Mouse (Mus musculus): ENCODE results near the gene Bahcc1. TPM values are rescaled to one million over a fixed set of nuclear protein-coding genes. Genes with fewer than 3 reads are reported as not detected.

Bahcc1 gene
- polyA plus RNA-seq, 1 experiment: 12.4 TPM

DNA sequence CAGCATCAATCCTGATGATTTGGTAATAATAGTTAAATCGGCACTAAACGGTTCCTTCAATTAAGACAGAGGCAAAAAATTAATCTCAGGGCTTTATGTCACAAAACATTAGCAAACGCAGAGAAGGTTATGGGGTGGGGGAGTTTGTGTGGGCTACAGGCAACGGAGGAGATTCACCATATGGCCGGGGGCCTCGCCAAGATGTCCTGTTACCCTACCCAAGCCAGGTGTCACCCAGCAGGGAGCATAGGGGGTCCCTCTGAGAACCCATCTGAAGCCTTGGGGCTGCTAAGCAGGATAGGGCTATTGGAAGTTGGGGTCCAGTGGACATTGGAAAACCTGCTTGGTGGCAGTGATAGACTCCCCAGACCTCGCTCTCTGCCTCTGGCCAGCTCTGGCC is 48.0 kb downstream of the Bahcc1 start:
- no peak for DNase-seq
- TF ChIP-seq CTCF (IDR thresholded peaks at IDR 0.05; ENCODE audit: insufficient read depth, low read length) (no peak), POLR2A (IDR thresholded peaks at IDR 0.05; ENCODE audit: borderline replicate concordance, extremely low read depth, low read depth, low read length) (no peak)
- no peak overlapping the region for H3K4me3 ChIP-seq (replicated peaks; ENCODE audit: extremely low read depth, low read depth, low read length)

DNA sequence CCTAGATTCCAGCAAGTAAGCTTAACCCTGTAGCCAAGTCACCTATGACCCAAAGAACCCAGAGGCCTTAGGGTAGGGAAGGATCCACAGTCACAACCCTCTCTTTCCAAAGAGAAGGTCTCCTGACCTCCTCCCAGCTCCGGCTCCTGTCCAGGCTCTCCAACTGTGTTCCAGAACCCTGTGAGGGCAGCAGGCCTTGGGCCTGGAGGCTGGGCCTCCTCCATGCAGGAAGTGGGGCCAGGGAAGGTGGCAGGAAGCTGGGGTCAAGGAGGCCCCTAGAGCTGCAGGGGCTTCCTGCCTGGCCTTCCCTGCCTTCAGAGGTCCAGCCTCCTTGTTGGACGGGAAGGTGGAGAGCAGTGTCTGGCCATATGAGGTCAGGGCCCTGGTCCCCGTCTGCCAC is 48.5 kb downstream of the Bahcc1 start:
- H3K4me3 ChIP-seq (replicated peaks; ENCODE audit: extremely low read depth, low read depth, low read length): no peak overlapping the region
- DNase-seq: no peak
- peaks cover 3% of the 10 kb centered on the region; the same call in 1 of the 2 replicates for H3K4me1 ChIP-seq (ENCODE audit: control insufficient read depth, insufficient read depth, low read length)
- 43% methylated on average over 3 of the region's 3 CpGs for WGBS
- TF ChIP-seq POLR2A (IDR thresholded peaks at IDR 0.05; ENCODE audit: borderline replicate concordance, extremely low read depth, low read depth, low read length): no peak
- no peak for TF ChIP-seq CTCF (IDR thresholded peaks at IDR 0.05; ENCODE audit: insufficient read depth, low read length)

More for the DNA sequence above, 48.0 kb downstream of the Bahcc1 start:
- 91% methylated on average over 7 of the region's 7 CpGs for WGBS
- peaks cover 3% of the 10 kb centered on the region; the same call in 1 of the 2 replicates for H3K4me1 ChIP-seq (ENCODE audit: control insufficient read depth, insufficient read depth, low read length)

DNA sequence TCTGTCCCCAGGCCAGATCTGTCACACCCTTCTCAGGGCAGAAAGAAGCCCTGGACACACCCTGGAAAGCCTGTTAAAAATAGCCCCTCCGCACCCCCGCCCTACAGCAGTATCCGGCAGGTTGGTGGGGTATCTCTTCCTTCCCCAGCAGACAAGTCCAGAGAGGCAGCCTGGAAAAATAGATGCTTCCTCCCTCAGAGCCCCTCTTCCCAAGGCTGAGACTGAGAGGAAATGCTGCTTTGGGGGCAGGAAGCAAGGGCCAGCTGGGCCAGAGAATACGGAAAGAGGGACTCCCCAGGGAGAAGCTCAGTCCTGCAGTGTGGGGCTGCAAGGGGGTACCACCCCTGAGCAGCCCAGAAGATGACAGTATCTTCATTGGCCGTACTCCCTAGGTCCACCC is 50.8 kb downstream of the Bahcc1 start:
- TF ChIP-seq CTCF (IDR thresholded peaks at IDR 0.05; ENCODE audit: insufficient read depth, low read length) (no peak), POLR2A (IDR thresholded peaks at IDR 0.05; ENCODE audit: borderline replicate concordance, extremely low read depth, low read depth, low read length) (no peak)
- WGBS: 67% methylated on average over 5 of the region's 5 CpGs
- H3K4me3 ChIP-seq (replicated peaks; ENCODE audit: extremely low read depth, low read depth, low read length): no peak overlapping the region
- no peak for DNase-seq
- peaks cover 3% of the 10 kb centered on the region; the same call in 1 of the 2 replicates for H3K4me1 ChIP-seq (ENCODE audit: control insufficient read depth, insufficient read depth, low read length)

DNA sequence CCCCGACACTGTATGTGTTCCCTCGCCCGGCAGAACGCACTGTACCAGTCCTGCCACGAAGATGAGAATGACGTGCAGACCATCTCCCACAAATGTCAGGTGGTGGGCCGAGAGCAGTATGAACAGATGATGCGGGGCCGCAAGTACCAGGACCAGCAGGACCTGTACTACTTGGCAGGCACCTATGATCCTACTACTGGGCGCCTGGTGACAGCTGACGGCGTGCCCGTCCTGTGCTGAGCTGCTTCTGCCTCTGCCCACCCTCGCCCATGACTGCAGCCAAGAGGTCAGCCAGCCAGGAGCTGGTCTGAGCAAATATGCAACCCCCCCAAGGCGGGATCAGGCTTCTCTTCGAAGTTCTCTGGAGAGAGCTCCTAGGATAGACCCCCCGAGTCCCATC is 56.9 kb downstream of the Bahcc1 start:
- TF ChIP-seq CTCF (IDR thresholded peaks at IDR 0.05; ENCODE audit: insufficient read depth, low read length): no peak
- TF ChIP-seq POLR2A (IDR thresholded peaks at IDR 0.05; ENCODE audit: borderline replicate concordance, extremely low read depth, low read depth, low read length): no peak
- H3K4me3 ChIP-seq (replicated peaks; ENCODE audit: extremely low read depth, low read depth, low read length): no peak overlapping the region
- no peaks in the 10 kb centered on the region; the same call in 1 of the 2 replicates for H3K4me1 ChIP-seq (ENCODE audit: control insufficient read depth, insufficient read depth, low read length)
- WGBS: 93% methylated on average over 17 of the region's 17 CpGs
- no peak for DNase-seq

DNA sequence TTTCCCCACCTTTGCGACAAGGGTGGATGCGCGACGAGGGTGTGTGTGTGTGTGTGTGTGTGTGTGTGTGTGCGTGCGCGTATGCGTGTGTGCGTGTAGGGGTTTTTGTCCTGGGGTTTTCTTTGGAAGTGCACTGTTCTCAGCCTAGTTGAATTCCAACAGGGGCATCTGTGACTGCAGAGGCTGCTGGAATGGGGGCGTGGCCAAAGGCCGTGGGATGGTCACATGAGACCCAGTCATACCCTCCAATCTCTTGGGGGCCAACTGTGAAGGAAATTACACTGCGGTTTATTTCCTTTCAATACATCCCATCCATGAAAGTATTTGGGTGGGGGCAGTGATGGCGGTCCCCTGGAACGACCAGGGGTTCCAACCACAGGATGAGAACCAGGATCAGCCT is 57.5 kb downstream of the Bahcc1 start:
- DNase-seq: no peak
- Histone ChIP-seq H3K4me1 (ENCODE audit: control insufficient read depth, insufficient read depth, low read length) (no peaks in the 10 kb centered on the region; the same call in 1 of the 2 replicates), H3K4me3 (replicated peaks; ENCODE audit: extremely low read depth, low read depth, low read length) (no peak overlapping the region)
- WGBS: 90% methylated on average over 14 of the region's 14 CpGs
- no peak for TF ChIP-seq CTCF (IDR thresholded peaks at IDR 0.05; ENCODE audit: insufficient read depth, low read length)
- TF ChIP-seq POLR2A (IDR thresholded peaks at IDR 0.05; ENCODE audit: borderline replicate concordance, extremely low read depth, low read depth, low read length): no peak

DNA sequence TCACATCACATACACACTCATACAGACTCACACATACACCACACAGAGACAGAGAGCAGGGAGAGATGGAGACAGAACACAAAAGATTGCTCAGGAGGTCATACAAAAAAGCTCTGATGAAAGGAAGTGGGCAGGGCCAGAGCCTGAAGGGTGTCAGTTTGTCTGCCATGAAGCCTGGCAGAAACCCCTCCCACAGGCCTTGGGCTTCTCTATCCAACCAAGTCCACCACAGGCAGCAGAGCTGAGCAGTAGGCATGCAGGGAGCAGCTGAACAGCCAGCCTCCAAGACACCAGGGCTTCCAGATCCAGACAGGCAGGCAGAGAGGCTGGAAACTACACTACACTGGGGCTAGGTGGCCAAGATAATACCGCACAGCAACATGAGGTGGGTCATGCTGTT is 61.0 kb downstream of the Bahcc1 start:
- Histone ChIP-seq H3K4me1 (ENCODE audit: control insufficient read depth, insufficient read depth, low read length) (no peaks in the 10 kb centered on the region; the same call in 1 of the 2 replicates), H3K4me3 (replicated peaks; ENCODE audit: extremely low read depth, low read depth, low read length) (no peak overlapping the region)
- no peak for DNase-seq
- 90% methylated on average over 1 of the region's 1 CpGs for WGBS
- TF ChIP-seq CTCF (IDR thresholded peaks at IDR 0.05; ENCODE audit: insufficient read depth, low read length) (no peak), POLR2A (IDR thresholded peaks at IDR 0.05; ENCODE audit: borderline replicate concordance, extremely low read depth, low read depth, low read length) (no peak)

DNA sequence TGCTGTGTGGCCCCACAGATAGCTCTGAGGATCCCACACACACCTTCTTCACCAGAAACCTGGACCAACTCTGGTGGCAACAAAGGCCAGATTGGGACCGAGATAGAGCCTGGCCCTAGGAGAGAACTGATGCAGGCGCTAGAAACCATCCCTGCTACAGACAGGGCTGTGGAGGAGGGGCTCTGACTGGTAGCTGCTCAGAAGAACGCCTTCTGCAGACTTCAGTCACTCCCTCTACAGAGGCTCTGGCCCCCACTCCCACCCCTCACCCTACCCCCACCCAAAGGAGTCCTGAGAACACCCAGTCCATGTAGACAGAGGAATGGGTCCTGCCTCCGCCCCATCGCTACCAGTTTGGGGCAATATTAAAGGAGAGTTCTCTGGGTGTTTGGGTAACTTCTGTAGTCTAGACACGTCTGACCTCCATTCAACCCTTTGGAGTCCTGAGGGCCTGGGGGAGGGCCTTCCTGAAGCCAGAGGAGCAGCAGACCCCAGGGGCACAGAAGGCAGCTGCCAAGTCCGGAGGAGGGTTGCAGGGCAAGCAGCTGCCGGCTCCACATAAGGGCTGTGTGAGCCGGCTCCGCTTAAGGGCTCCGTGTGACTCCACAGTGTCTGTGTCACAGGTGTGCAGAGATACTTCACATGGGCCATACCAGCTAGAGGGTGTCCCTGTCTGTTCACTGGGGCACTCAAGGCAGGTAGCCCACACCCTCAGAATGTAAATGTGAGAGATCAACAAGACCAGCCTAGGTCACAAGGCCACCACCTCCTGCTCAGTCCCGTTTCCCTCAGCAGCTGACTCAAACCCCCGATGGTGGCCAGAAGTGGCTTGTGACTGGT is 63.8 kb downstream of the Bahcc1 start:
- TF ChIP-seq POLR2A (IDR thresholded peaks at IDR 0.05; ENCODE audit: borderline replicate concordance, extremely low read depth, low read depth, low read length): no peak
- WGBS: 54% methylated on average over 13 of the region's 13 CpGs
- Histone ChIP-seq H3K4me1 (ENCODE audit: control insufficient read depth, insufficient read depth, low read length) (no peaks in the 10 kb centered on the region; the same call in 1 of the 2 replicates), H3K4me3 (replicated peaks; ENCODE audit: extremely low read depth, low read depth, low read length) (no peak overlapping the region)
- no peak for DNase-seq

DNA sequence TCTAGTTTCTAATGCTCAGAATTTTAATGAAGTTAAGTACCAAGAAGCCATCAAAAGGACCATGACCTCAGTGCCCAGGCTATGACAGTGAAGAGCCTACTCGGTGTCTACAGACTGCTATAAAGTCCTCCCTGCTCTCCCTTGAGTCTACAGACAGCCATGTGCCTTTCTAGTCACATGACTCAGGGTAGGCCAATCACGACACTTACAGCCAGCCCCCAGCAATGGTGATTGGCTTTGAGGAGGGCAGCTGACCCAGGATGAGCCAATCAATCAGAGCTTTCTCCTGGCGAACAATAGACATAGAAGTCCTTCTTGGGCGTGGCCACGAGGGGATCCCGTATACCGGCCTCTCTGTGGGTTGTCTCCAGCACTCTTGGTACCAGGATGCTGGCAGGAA is 65.0 kb downstream of the Bahcc1 start:
- TF ChIP-seq POLR2A (IDR thresholded peaks at IDR 0.05; ENCODE audit: borderline replicate concordance, extremely low read depth, low read depth, low read length) (no peak), CTCF (IDR thresholded peaks at IDR 0.05; ENCODE audit: insufficient read depth, low read length) (no peak)
- 76% methylated on average over 7 of the region's 7 CpGs for WGBS
- H3K4me3 ChIP-seq (replicated peaks; ENCODE audit: extremely low read depth, low read depth, low read length): no peak overlapping the region
- no peaks in the 10 kb centered on the region; the same call in 1 of the 2 replicates for H3K4me1 ChIP-seq (ENCODE audit: control insufficient read depth, insufficient read depth, low read length)
- DNase-seq: no peak

DNA sequence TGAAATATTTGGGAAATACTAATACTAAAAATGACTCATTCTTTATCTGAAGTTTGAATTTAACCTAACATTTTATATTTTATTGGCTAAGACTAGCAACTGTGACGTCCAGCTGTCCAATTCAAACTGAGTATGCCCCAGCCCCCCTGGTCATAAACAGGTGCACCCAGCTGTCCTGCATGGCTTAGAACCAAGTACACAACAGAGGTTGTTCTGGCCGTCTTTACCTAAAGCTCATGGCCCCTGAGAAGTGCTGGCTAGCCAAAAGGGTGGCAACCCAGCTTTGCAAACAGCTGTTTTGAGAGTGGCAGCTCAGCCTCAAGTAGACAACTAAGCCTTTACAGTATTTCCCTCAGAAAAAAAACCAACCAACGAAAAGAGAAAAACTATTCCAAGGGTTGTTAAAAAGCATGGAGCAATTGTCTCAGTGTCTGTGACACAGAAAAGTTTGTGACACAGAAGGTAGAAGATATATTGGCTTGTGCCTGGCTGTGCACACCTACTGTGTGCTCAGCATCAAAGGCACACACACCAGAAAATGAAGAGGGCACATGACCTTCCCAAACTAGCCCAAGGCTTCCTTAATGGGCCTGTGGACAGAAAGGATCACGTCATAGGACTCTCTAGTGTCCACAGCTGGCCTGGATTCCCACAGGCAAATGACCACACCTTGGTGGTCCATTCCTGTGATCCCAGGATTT is 65.8 kb downstream of the Bahcc1 start:
- 74% methylated on average over 4 of the region's 4 CpGs for WGBS
- Histone ChIP-seq H3K4me3 (replicated peaks; ENCODE audit: extremely low read depth, low read depth, low read length) (no peak overlapping the region), H3K4me1 (ENCODE audit: control insufficient read depth, insufficient read depth, low read length) (no peaks in the 10 kb centered on the region)
- TF ChIP-seq CTCF (IDR thresholded peaks at IDR 0.05; ENCODE audit: insufficient read depth, low read length): no peak
- TF ChIP-seq POLR2A (IDR thresholded peaks at IDR 0.05; ENCODE audit: borderline replicate concordance, extremely low read depth, low read depth, low read length): no peak
- no peak for DNase-seq
